Mouse (Mus musculus) intestine, embryonic 16.5 days (tissue): ENCODE measurements around the gene Cpeb3. TPM values are rescaled to one million over a fixed set of nuclear protein-coding genes. Genes with fewer than 3 reads are reported as not detected.

Experiments
- ATAC-seq: fragments of 200-750 bp; cut with Nextera tagmentation; 2 replicates; pipeline ENCODE4 v1.8.0; 2017; ENCODE audit warnings: moderate TSS enrichment, moderate library complexity
- H3K27ac ChIP-seq: fragments of 300-500 bp; sonication (generic); 2 replicates; pipeline ENCODE4 v1.5.1; 2014; ENCODE audit warnings: mild to moderate bottlenecking, low read length
- H3K27me3 ChIP-seq: fragments of 300-500 bp; sonication (generic); replicated peaks from 2 replicates; pipeline ENCODE4 v1.6.1; 2014; ENCODE audit warnings: low read length, control low read depth, mixed read lengths; ENCODE audit not compliant: control insufficient read depth, insufficient read depth
- H3K36me3 ChIP-seq: fragments of 300-500 bp; sonication (generic); 2 replicates; pipeline ENCODE4 v1.6.1; 2014; ENCODE audit warnings: low read length, control low read depth; ENCODE audit not compliant: control insufficient read depth, insufficient read depth
- H3K4me1 ChIP-seq: fragments of 300-500 bp; sonication (generic); 2 replicates; pipeline ENCODE4 v1.6.1; 2014; ENCODE audit warnings: low read length, control low read depth, mixed read lengths; ENCODE audit not compliant: control insufficient read depth, insufficient read depth
- H3K4me2 ChIP-seq: fragments of 300-500 bp; sonication (generic); 2 replicates; pipeline ENCODE4 v1.6.1; 2014; ENCODE audit warnings: low read depth, low read length, control low read depth
- H3K4me3 ChIP-seq: fragments of 300-500 bp; sonication (generic); 2 replicates; pipeline ENCODE4 v1.5.1; 2014; ENCODE audit warnings: mild to moderate bottlenecking, low read length
- H3K9ac ChIP-seq: fragments of 300-500 bp; sonication (generic); 2 replicates; pipeline ENCODE4 v1.6.1; 2014; ENCODE audit warnings: low read depth, low read length
- H3K9me3 ChIP-seq: fragments of 300-500 bp; sonication (generic); 2 replicates; pipeline ENCODE4 v1.6.1; 2016; ENCODE audit warnings: low read length, control low read depth; ENCODE audit not compliant: control insufficient read depth
- WGBS: fragments of 180-500 bp; shearing (Covaris S2); extraction: QIAGEN DNeasy Blood & Tissue Kit; methylation state at CpG from one replicate; pipeline ENCODE4 v1.1.7; 2014; 5-methylcytosine and 5-hydroxymethylcytosine counted together
- polyA plus RNA-seq: library from polyadenylated mRNA; unstranded; fragments of >200 nt; fragmentation: Nextera tagmentation; extraction: Ambion mirVana; gene quantifications from 2 replicates; pipeline ENCODE4 v1.2.1, GENCODE M21; 2015

Gene Cpeb3
- polyA plus RNA-seq, 1 experiment from 2014 or later, result 0.97 TPM

DNA sequence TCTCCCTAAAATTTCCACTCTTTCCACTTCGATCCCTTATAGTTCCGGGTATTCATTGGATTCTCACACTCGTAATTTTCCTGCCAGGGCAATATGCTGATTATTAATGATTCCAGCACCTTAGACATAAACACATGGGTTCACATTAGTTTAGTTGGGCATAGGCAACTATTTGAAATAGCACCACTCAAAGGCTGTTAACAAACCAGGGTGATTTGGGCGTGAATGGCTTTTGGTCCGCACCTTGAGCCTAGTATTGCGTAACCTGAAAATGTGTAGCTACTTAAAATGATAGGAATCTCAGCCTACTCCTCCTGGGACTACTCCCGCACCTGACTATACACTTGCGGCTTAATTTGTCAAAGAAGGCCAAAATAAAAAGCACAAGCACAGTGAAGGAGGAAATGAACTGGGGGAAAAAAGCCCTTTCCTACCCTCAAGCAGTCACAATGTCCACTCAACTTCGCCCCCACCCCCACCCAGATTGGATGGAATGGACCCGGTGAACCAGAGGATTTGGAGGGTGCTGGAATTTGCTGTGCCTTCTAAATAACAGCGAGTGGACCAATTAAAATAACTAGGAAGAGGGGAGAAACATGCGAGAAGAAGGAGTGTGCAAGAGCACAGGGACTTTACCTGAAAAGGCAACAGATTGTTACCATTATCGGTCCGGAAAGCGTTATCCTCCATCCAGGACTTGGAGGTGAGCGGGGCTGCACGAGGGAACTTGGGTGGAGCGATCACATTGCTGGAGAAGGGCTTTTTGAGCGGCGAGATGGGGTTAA is 34.9 kb downstream of the Cpeb3 start:
- Histone ChIP-seq H3K27me3 (peaks cover 13% of the 10 kb centered on the region; the same call in 1 of the 2 replicates), H3K9me3 (no peaks in the 10 kb centered on the region), H3K27ac (no peak overlapping the region), H3K4me3 (peak overlapping the region; percentile 71), H3K4me2 (peak overlapping the region; percentile 100), H3K36me3 (no peaks in the 10 kb centered on the region), H3K9ac (peak overlapping the region; percentile 70), H3K4me1 (peaks cover 6% of the 10 kb centered on the region; the same call in 1 of the 2 replicates)
- WGBS, result 28% methylated on average over 20 of the region's 20 CpGs
- ATAC-seq, result peak; percentile 17

DNA sequence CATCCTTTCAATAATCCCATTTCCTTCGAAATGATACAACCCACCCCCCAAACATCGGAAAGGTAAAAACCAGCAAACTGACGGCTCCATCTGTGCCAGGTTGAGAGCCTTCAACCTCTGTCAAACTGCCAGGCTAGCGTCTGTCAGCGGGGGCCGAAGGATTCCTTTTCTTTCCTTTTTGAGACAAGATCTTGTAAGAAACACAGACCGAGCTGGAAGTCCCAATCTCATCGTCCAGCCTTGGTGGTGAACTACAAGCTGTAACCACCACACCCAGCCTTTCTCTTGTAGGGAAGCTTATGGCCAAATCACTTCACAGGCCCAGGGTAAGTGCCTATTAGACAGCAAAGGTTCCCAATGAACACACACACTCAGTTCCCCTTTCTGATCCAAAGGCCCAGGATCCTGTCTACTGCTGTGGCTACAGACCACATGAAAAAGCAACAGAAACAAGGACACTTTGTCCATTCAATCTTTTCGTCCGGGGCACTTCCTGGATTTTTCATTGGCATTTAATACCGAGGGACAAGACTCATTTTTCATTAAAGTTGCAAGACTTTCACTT is 35.8 kb downstream of the Cpeb3 start:
- Histone ChIP-seq H3K27me3 (peaks cover 13% of the 10 kb centered on the region; the same call in 1 of the 2 replicates), H3K4me3 (no peak overlapping the region), H3K4me1 (peaks cover 6% of the 10 kb centered on the region; the same call in 1 of the 2 replicates), H3K4me2 (no peak overlapping the region), H3K27ac (no peak overlapping the region), H3K36me3 (no peaks in the 10 kb centered on the region), H3K9ac (no peak overlapping the region), H3K9me3 (no peaks in the 10 kb centered on the region)
- WGBS, result 76% methylated on average over 11 of the region's 11 CpGs
- no peak for ATAC-seq

GRCm38 (mm10) chr19:37172096-37172495 is 36.3 kb downstream of the Cpeb3 start:
- no peak overlapping the region for H3K27ac ChIP-seq
- 31% methylated on average over 1 of the region's 1 CpGs for WGBS
- H3K4me1 ChIP-seq, result peaks cover 6% of the 10 kb centered on the region; the same call in 1 of the 2 replicates
- no peaks in the 10 kb centered on the region for H3K9me3 ChIP-seq
- no peak for ATAC-seq
- H3K4me3 ChIP-seq, result no peak overlapping the region
- H3K27me3 ChIP-seq, result peaks cover 13% of the 10 kb centered on the region; the same call in 1 of the 2 replicates
- no peaks in the 10 kb centered on the region for H3K36me3 ChIP-seq
- H3K4me2 ChIP-seq, result no peak overlapping the region
- H3K9ac ChIP-seq, result no peak overlapping the region

GRCm38 (mm10) chr19:37156770-37157336 is 51.5 kb downstream of the Cpeb3 start:
- H3K4me2 ChIP-seq, result no peak overlapping the region
- no peaks in the 10 kb centered on the region for H3K4me1 ChIP-seq
- no peaks in the 10 kb centered on the region for H3K36me3 ChIP-seq
- ATAC-seq, result peak; percentile 59
- no peak overlapping the region for H3K9ac ChIP-seq
- no peak overlapping the region for H3K27ac ChIP-seq
- 79% methylated on average over 5 of the region's 5 CpGs for WGBS
- no peaks in the 10 kb centered on the region for H3K9me3 ChIP-seq
- H3K4me3 ChIP-seq, result no peak overlapping the region
- H3K27me3 ChIP-seq, result no peaks in the 10 kb centered on the region

GRCm38 (mm10) chr19:37156040-37156439 is 52.4 kb downstream of the Cpeb3 start:
- Histone ChIP-seq H3K9me3 (no peaks in the 10 kb centered on the region), H3K4me2 (no peak overlapping the region), H3K4me3 (no peak overlapping the region), H3K36me3 (no peaks in the 10 kb centered on the region), H3K27ac (no peak overlapping the region), H3K27me3 (no peaks in the 10 kb centered on the region), H3K9ac (no peak overlapping the region), H3K4me1 (no peaks in the 10 kb centered on the region)
- ATAC-seq, result no peak
- WGBS, result 73% methylated on average over 4 of the region's 4 CpGs

- no peak overlapping the region for H3K27ac ChIP-seq
- H3K27me3 ChIP-seq, result no peaks in the 10 kb centered on the region
- 72% methylated on average over 4 of the region's 4 CpGs for WGBS
- no peaks in the 10 kb centered on the region for H3K4me1 ChIP-seq
- H3K36me3 ChIP-seq, result no peaks in the 10 kb centered on the region
- no peak for ATAC-seq
- no peak overlapping the region for H3K4me2 ChIP-seq
- H3K9ac ChIP-seq, result no peak overlapping the region
- H3K9me3 ChIP-seq, result no peaks in the 10 kb centered on the region
- no peak overlapping the region for H3K4me3 ChIP-seq
Observed at GRCm38 (mm10) chr19:37147145-37147544, 61.3 kb downstream of the Cpeb3 start.

GRCm38 (mm10) chr19:37145846-37146245 is 62.6 kb downstream of the Cpeb3 start:
- Histone ChIP-seq H3K27me3 (no peaks in the 10 kb centered on the region), H3K4me3 (no peak overlapping the region), H3K36me3 (no peaks in the 10 kb centered on the region), H3K9ac (no peak overlapping the region), H3K9me3 (no peaks in the 10 kb centered on the region), H3K4me2 (no peak overlapping the region), H3K4me1 (no peaks in the 10 kb centered on the region), H3K27ac (no peak overlapping the region)
- WGBS, result 86% methylated on average over 1 of the region's 1 CpGs
- ATAC-seq, result no peak

DNA sequence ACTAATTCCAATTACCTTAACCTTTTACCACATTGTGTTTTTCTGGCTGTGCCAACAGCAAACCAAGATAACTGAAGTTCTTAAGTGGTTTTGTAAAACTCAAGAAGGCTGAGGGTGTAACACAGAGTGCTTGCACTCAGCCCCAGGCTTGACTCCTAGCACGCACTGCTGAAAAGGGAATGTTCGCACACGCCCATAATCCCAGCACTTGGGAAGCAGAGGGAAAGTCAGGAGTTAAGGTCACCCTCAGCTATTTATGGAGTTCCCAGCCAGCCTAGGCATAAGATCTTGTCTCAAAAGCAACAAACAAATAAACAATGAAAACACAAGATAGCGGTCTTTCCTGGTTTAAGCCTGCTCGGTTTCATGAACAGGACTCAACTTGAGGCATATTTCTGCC is 63.0 kb downstream of the Cpeb3 start:
- Histone ChIP-seq H3K4me1 (no peaks in the 10 kb centered on the region), H3K36me3 (no peaks in the 10 kb centered on the region), H3K27me3 (no peaks in the 10 kb centered on the region), H3K4me3 (no peak overlapping the region), H3K27ac (no peak overlapping the region), H3K9me3 (no peaks in the 10 kb centered on the region), H3K9ac (no peak overlapping the region), H3K4me2 (no peak overlapping the region)
- no peak for ATAC-seq
- WGBS, result 92% methylated on average over 5 of the region's 5 CpGs

DNA sequence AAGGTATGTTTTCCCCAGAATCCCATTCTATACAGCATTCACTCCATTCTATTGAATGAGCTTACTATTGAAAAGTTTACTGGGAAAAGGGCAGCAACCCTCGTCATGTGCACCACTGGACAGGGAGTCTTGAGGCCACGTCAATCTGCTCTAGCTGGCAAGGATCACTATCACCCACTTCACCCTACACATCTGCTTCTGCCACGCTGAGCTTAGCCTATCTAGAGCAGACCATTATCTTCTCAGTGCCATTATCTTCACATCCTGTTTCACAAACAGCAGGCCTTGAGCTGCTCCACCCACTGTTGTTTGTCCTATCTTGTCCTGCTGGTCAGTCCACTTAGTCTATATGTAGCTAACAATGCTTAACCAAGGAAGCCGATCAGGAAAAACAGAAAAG is 66.8 kb downstream of the Cpeb3 start:
- H3K4me3 ChIP-seq, result no peak overlapping the region
- no peak overlapping the region for H3K9ac ChIP-seq
- H3K4me2 ChIP-seq, result no peak overlapping the region
- no peak overlapping the region for H3K27ac ChIP-seq
- WGBS, result 60% methylated on average over 4 of the region's 4 CpGs
- H3K36me3 ChIP-seq, result no peaks in the 10 kb centered on the region
- no peaks in the 10 kb centered on the region for H3K9me3 ChIP-seq
- no peaks in the 10 kb centered on the region for H3K27me3 ChIP-seq
- H3K4me1 ChIP-seq, result no peaks in the 10 kb centered on the region
- no peak for ATAC-seq
